In genomic region chr9:100685769-100686487, GRCm38 (mm10) we compare ENCODE assay signal across 9 mouse cellular contexts.
DNase-seq lines count a peak whose midpoint lies in the region; ATAC-seq and TF ChIP-seq lines count a peak whose summit lies in the region.
"Had no signal": no experiment of that assay in that cellular context is flagged by ENCODE, and none has a peak within 500 bp of the region (broad histone marks: within the 10 kb centered on the region; RNA-seq: fewer than 3 reads in every experiment).

No protein-coding gene starts in this region.

- no peak for TF ChIP-seq POLR2A in limb, embryonic 14.5 days (IDR thresholded peaks at IDR 0.05; ENCODE audit: borderline replicate concordance, extremely low read depth, insufficient read depth, insufficient read length)

- H3K4me1 ChIP-seq in hindbrain, embryonic 10.5 days (replicated peaks): peaks cover 17% of the 10 kb centered on the region
- H3K4me1 ChIP-seq in limb, embryonic 14.5 days (ENCODE audit: control insufficient read depth, insufficient read depth, low read length): no peaks in the 10 kb centered on the region
- peaks cover 8% of the 10 kb centered on the region for H3K4me1 ChIP-seq in neural tube, embryonic 12.5 days

- H3K36me3 ChIP-seq in hindbrain, embryonic 10.5 days: no peaks in the 10 kb centered on the region
- H3K36me3 ChIP-seq in limb, embryonic 14.5 days (ENCODE audit: control insufficient read depth, insufficient read depth, low read length): no peaks in the 10 kb centered on the region
- no peaks in the 10 kb centered on the region for H3K36me3 ChIP-seq in neural tube, embryonic 12.5 days
- H3K36me3 ChIP-seq: heart, embryonic 13.5 days had no signal

- no peak overlapping the region for H3K4me3 ChIP-seq in hindbrain, embryonic 10.5 days
- H3K4me3 ChIP-seq in limb, embryonic 14.5 days (replicated peaks; ENCODE audit: low read length): no peak overlapping the region
- H3K4me3 ChIP-seq in neural tube, embryonic 12.5 days: no peak overlapping the region
- H3K4me3 ChIP-seq: heart, embryonic 13.5 days had no signal

- no peak overlapping the region for H3K27ac ChIP-seq in hindbrain, embryonic 10.5 days
- H3K27ac ChIP-seq in limb, embryonic 14.5 days (replicated peaks; ENCODE audit: low read depth, low read length): no peak overlapping the region
- no peak overlapping the region for H3K27ac ChIP-seq in neural tube, embryonic 12.5 days
- H3K27ac ChIP-seq: heart, embryonic 13.5 days had no signal

- no peak overlapping the region for H3K4me2 ChIP-seq in limb, embryonic 14.5 days (replicated peaks; ENCODE audit: low read depth, low read length, severe bottlenecking)
- peak overlapping the region; percentile 34 for H3K4me2 ChIP-seq in neural tube, embryonic 12.5 days (replicated peaks)
- H3K4me2 ChIP-seq: heart, embryonic 13.5 days had no signal

- WGBS in hindbrain, embryonic 10.5 days: 26% methylated on average over 3 of the region's 3 CpGs
- 25% methylated on average over 3 of the region's 3 CpGs for WGBS in limb, embryonic 14.5 days
- WGBS in neural tube, embryonic 12.5 days: 14% methylated on average over 3 of the region's 3 CpGs

- H3K9ac ChIP-seq in limb, embryonic 14.5 days (ENCODE audit: low read depth, low read length, severe bottlenecking): no peak overlapping the region
- no peak overlapping the region for H3K9ac ChIP-seq in neural tube, embryonic 12.5 days
- H3K9ac ChIP-seq: heart, embryonic 13.5 days had no signal

- H3K9me3 ChIP-seq in hindbrain, embryonic 10.5 days: no peaks in the 10 kb centered on the region
- no peaks in the 10 kb centered on the region for H3K9me3 ChIP-seq in limb, embryonic 14.5 days (ENCODE audit: control insufficient read depth, low read length)
- H3K9me3 ChIP-seq in neural tube, embryonic 12.5 days: no peaks in the 10 kb centered on the region
- H3K9me3 ChIP-seq: heart, embryonic 13.5 days had no signal

- H3K27me3 ChIP-seq in hindbrain, embryonic 10.5 days (ENCODE audit: insufficient read depth, poor library complexity, severe bottlenecking): no peaks in the 10 kb centered on the region
- no peaks in the 10 kb centered on the region for H3K27me3 ChIP-seq in limb, embryonic 14.5 days (ENCODE audit: control insufficient read depth, insufficient read depth, low read length)
- H3K27me3 ChIP-seq in neural tube, embryonic 12.5 days (replicated peaks): no peaks in the 10 kb centered on the region
- H3K27me3 ChIP-seq: heart, embryonic 13.5 days had no signal

- intact Hi-C loops in gastrocnemius, postnatal 14 days (cut with DNase I; ENCODE audit: low total_unique reads): no loop called here

- DNase-seq in 416B (ENCODE audit: low read depth): peak; percentile 52
- peak; percentile 49 for DNase-seq in hindbrain, embryonic 10.5 days (ENCODE audit: low spot score)
- peak; percentile 31 for DNase-seq in limb, embryonic 14.5 days (ENCODE audit: low spot score)
- no peak for DNase-seq in spleen, adult 18-20 months
- no peak for DNase-seq in urinary bladder, postnatal 25 days (ENCODE audit: low spot score)
- no peak for DNase-seq in gastrocnemius, postnatal 14 days

- ATAC-seq in activated CD4-positive, CD25-positive, alpha-beta regulatory T cell, adult 4 months: peak; percentile 69
- no peak for ATAC-seq in limb, embryonic 14.5 days (ENCODE audit: low FRiP score, low read depth)
- peak; percentile 85 for ATAC-seq in neural tube, embryonic 12.5 days (ENCODE audit: low FRiP score, low read depth)

Comparison
In these comparisons a context has a peak if more than half of its experiments do, and no peak if none do; other contexts are left out.
1. DNase-seq: peak in 416B (single experiment), hindbrain, embryonic 10.5 days (single experiment) and limb, embryonic 14.5 days (single experiment); none in spleen, adult 18-20 months (0 of 2), urinary bladder, postnatal 25 days (single experiment) and gastrocnemius, postnatal 14 days (single experiment).